Mouse (Mus musculus) olfactory bulb, adult 2 months (tissue): ENCODE measurements at regions not wholly inside any gene's neighbourhood (a gene's known extent, or its start where the extent isn't known, plus 50 kb on each side); places are given as distances from the start of the nearest gene placed in this dataset.

Source experiments
- CTCF ChIP-seq: fragments of 200-500 bp; IDR thresholded peaks from 2 replicates; pipeline ENCODE4 v1.5.1; 2012; ENCODE audit warnings: low read depth, mild to moderate bottlenecking, low read length, moderate library complexity; ENCODE audit not compliant: insufficient read depth
- POLR2A ChIP-seq: fragments of 200-500 bp; IDR thresholded peaks from 2 replicates; pipeline ENCODE4 v1.6.1; 2012; ENCODE audit warnings: mild to moderate bottlenecking, low read depth, low read length, moderate library complexity; ENCODE audit not compliant: insufficient read depth

DNA sequence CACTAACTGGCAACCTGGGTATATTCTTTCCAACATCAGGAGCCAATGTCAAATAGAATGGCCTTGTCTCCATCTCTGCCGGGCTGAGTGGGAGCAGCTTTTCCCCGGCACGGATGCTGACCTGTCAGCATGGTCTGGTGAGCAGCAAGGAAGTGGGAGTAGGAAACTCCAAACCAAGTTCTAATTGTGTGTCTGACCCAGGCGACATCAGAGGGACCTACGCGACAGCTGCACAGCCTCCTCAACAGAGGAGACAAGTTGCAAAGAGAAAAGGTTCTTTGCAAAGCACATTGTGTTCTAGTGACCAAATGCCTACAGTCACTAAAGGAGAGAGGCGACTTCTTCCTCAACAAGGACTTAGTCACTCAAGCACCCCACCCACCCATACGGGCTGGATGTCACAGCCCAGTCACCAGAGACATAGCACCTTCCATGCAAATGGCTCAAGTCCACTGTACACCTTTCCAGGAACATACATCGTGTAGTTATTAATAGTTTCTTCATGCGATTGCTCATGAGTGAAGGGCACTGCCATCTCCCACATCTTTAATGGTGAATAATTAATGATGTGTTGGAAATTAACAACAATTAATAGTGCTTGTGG lies 334.8 kb upstream of the Hnrnpa3 start:
- TF ChIP-seq CTCF = no peak
- no peak for TF ChIP-seq POLR2A
